Mouse (Mus musculus): ENCODE measurements around the gene Ccnb1ip1.
A peak's percentile ranks its signal among the peaks of the same experiment; 100 is the strongest.

DNA sequence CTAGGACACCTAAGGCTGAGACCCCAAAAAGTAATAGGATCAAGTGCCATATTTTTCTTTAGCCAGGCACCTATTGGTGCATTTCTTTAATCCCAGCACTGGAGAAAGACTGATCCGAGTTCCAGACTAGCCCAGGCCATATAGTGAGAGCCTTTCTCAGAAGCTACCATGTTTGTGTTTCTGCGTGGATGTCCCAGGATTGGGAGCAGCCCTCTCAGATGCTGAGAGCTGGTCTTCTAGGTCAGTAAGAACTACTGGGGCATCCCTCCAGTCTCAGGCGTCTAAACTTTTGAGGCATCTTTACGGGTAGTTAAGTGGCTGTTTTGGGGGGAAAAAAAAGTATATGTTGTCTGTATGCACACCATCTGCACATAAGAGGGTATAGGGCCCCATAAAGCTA, 11.6 kb downstream of the Ccnb1ip1 start:
- peak in 1 of 2 experiments; percentile 68; a peak in 2 of 4 replicates for TF ChIP-seq POLR2A (IDR thresholded peaks at IDR 0.05; ENCODE audit: control insufficient read depth in 1 of 2, insufficient read depth in 1 of 2, low read depth in 1 of 2, low read length in 2 of 2, poor library complexity in 1 of 2)
- TF ChIP-seq CTCF (IDR thresholded peaks at IDR 0.05 in 2 of 3, conservative IDR thresholded peaks at IDR 0.05 in 1 of 3; ENCODE audit: control insufficient read depth in 1 of 3, insufficient read depth in 1 of 3, low read depth in 2 of 3, low read length in 3 of 3, poor library complexity in 1 of 3, severe bottlenecking in 1 of 3), result no peak
- no peak for TF ChIP-seq GATA1 (IDR thresholded peaks at IDR 0.05; ENCODE audit: low read depth, low read length)

Measured in MEL (cell line).